Mouse (Mus musculus) hindbrain, embryonic 15.5 days (tissue): ENCODE data around the gene Nfatc2ip. TPM values are rescaled to one million over a fixed set of nuclear protein-coding genes. Genes with fewer than 3 reads are reported as not detected.

Source experiments
- microRNA-seq: library from miRNA; unstranded; fragments of <30 nt; microRNA quantifications from one replicate; pipeline ENCODE4, GENCODE M21; 2016
- polyA plus RNA-seq: library from polyadenylated mRNA; unstranded; fragments of >200 nt; fragmentation: Nextera tagmentation; extraction: Ambion mirVana; gene quantifications from 2 replicates; pipeline ENCODE4 v1.2.1, GENCODE M21; 2015

The Nfatc2ip gene
- polyA plus RNA-seq, 1 experiment from 2014 or later = 2.7 TPM

Small RNA genes lying within 50 kb of the gene (microRNA-seq; reads per million reads assigned to microRNA genes)
- 0.65 reads per million for gene Mir7058

Other genes starting within 250 kb of the Nfatc2ip start
- 52.2 and 55.6 TPM in 2 replicates for gene Xpo6, start 196.2 kb downstream of the Nfatc2ip start, polyA plus RNA-seq
- gene Sbk1, start 124.1 kb downstream of the Nfatc2ip start, polyA plus RNA-seq = 250 and 292 TPM in 2 replicates
- 1.2 and 1.3 TPM in 2 replicates for gene Lat, start 27.2 kb downstream of the Nfatc2ip start, polyA plus RNA-seq
- gene Spns1, start 19.3 kb downstream of the Nfatc2ip start, polyA plus RNA-seq = 82.7 and 90.9 TPM in 2 replicates
- gene Cd19, start 18.2 kb upstream of the Nfatc2ip start, polyA plus RNA-seq = 0.06 and 0.08 TPM in 2 replicates
- gene Rabep2, start 32.0 kb upstream of the Nfatc2ip start, polyA plus RNA-seq = 22.8 and 24.2 TPM in 2 replicates
- 0.55 and 0.71 TPM in 2 replicates for gene Atp2a1, start 66.4 kb upstream of the Nfatc2ip start, polyA plus RNA-seq
- gene Sh2b1, start 78.7 kb upstream of the Nfatc2ip start, polyA plus RNA-seq = 70.9 and 77.1 TPM in 2 replicates
- gene Tufm, start 90.6 kb upstream of the Nfatc2ip start, polyA plus RNA-seq = 126 and 130 TPM in 2 replicates
- gene Atxn2l, start 106.7 kb upstream of the Nfatc2ip start, polyA plus RNA-seq = 68.6 and 75.7 TPM in 2 replicates
- 176 and 179 TPM in 2 replicates for gene Eif3c, start 169.7 kb upstream of the Nfatc2ip start, polyA plus RNA-seq
- 0.46 and 0.52 TPM in 2 replicates for gene Apobr, start 188.2 kb upstream of the Nfatc2ip start, polyA plus RNA-seq
- gene Cln3, start 189.1 kb upstream of the Nfatc2ip start, polyA plus RNA-seq = 33.4 and 37.2 TPM in 2 replicates
- gene Il27, start 198.2 kb upstream of the Nfatc2ip start, polyA plus RNA-seq = not detected in 2 replicates
- 11.7 and 14.9 TPM in 2 replicates for gene Nupr1, start 234.1 kb upstream of the Nfatc2ip start, polyA plus RNA-seq